Mouse (Mus musculus) hindbrain, postnatal 0 days (tissue): ENCODE results near the gene Hdgfl2. TPM values are rescaled to one million over a fixed set of nuclear protein-coding genes. Genes with fewer than 3 reads are reported as not detected.
"Not testable (repeated sequence)": the region's sequence is repeated elsewhere in the genome, so short reads cannot be mapped to it uniquely, and the experiment has no call there.

Experiments used
- ATAC-seq: fragments of 200-750 bp; cut with Nextera tagmentation; 2 replicates; pipeline ENCODE4 v1.8.0; 2017; ENCODE audit warnings: mild to moderate bottlenecking, moderate TSS enrichment, moderate library complexity
- DNase-seq: peaks from one replicate; pipeline ENCODE4 v3.0.0-alpha.2; 2015; ENCODE audit warnings: low spot score
- H3K27ac ChIP-seq: fragments of 300-500 bp; sonication (generic); 2 replicates; pipeline ENCODE4 v1.5.1; 2014; ENCODE audit warnings: mild to moderate bottlenecking
- H3K27me3 ChIP-seq: fragments of 300-500 bp; sonication (generic); 2 replicates; pipeline ENCODE4 v1.6.1; 2014; ENCODE audit warnings: low read length, mixed read lengths; ENCODE audit not compliant: insufficient read depth
- H3K36me3 ChIP-seq: fragments of 300-500 bp; sonication (generic); 2 replicates; pipeline ENCODE4 v1.6.1; 2014; ENCODE audit warnings: low read length, mixed read lengths; ENCODE audit not compliant: insufficient read depth
- H3K4me1 ChIP-seq: fragments of 300-500 bp; sonication (generic); 2 replicates; pipeline ENCODE4 v1.6.1; 2014; ENCODE audit warnings: antibody characterized with exemption, low read length, mixed read lengths; ENCODE audit not compliant: insufficient read depth
- H3K4me2 ChIP-seq: fragments of 300-500 bp; sonication (generic); 2 replicates; pipeline ENCODE4 v1.6.1; 2014; ENCODE audit warnings: low read depth, mild to moderate bottlenecking, low read length, moderate library complexity, mixed read lengths
- H3K4me3 ChIP-seq: fragments of 300-500 bp; sonication (generic); 2 replicates; pipeline ENCODE4 v1.5.1; 2014; ENCODE audit warnings: low read length
- H3K9ac ChIP-seq: fragments of 300-500 bp; sonication (generic); replicated peaks from 2 replicates; pipeline ENCODE4 v1.6.1; 2014; ENCODE audit warnings: mild to moderate bottlenecking, low read length, moderate library complexity, mixed read lengths
- H3K9me3 ChIP-seq: fragments of 300-500 bp; sonication (generic); 2 replicates; pipeline ENCODE4 v1.6.1; 2016; ENCODE audit warnings: low read length, mixed read lengths
- CTCF ChIP-seq: IDR thresholded peaks from 2 replicates; pipeline ENCODE4 v1.5.1; 2016; ENCODE audit warnings: antibody characterized with exemption, control low read depth, low read depth
- WGBS: fragments of 180-500 bp; shearing (Covaris S2); extraction: QIAGEN DNeasy Blood & Tissue Kit; methylation state at CpG from one replicate; pipeline ENCODE4 v1.1.7; 2014; 5-methylcytosine and 5-hydroxymethylcytosine counted together
- polyA plus RNA-seq: library from polyadenylated mRNA; unstranded; fragments of >200 nt; fragmentation: Nextera tagmentation; extraction: Ambion mirVana; gene quantifications from 2 replicates; pipeline ENCODE4 v1.2.1, GENCODE M21; 2015
- total RNA-seq: library from RNA; depleted of rRNA; stranded (reverse); fragments of >200 nt; gene quantifications from 2 replicates; pipeline ENCODE4 v1.2.3, GENCODE M21; 2014

The Hdgfl2 gene
- total and polyA plus RNA-seq, 2 experiments from 2014 or later, result 70.0 to 109 TPM

GRCm38 (mm10) chr17:56102927-56103326 is 23.5 kb downstream of the Hdgfl2 start:
- H3K9me3 ChIP-seq, result no peaks in the 10 kb centered on the region
- peaks cover 47% of the 10 kb centered on the region for H3K36me3 ChIP-seq
- no peak overlapping the region for H3K4me2 ChIP-seq
- TF ChIP-seq CTCF, result no peak
- 96% methylated on average over 9 of the region's 9 CpGs for WGBS
- H3K27me3 ChIP-seq, result no peaks in the 10 kb centered on the region
- H3K4me1 ChIP-seq, result no peaks in the 10 kb centered on the region
- no peak overlapping the region for H3K4me3 ChIP-seq
- no peak overlapping the region for H3K9ac ChIP-seq
- ATAC-seq (no peak), DNase-seq (no peak)
- H3K27ac ChIP-seq, result no peak overlapping the region

GRCm38 (mm10) chr17:56103465-56104285 is 24.2 kb downstream of the Hdgfl2 start:
- no peak for TF ChIP-seq CTCF
- no peak overlapping the region for H3K4me3 ChIP-seq
- DNase-seq, result no peak
- no peak for ATAC-seq
- H3K9me3 ChIP-seq, result no peaks in the 10 kb centered on the region
- H3K36me3 ChIP-seq, result peaks cover 40% of the 10 kb centered on the region
- H3K27ac ChIP-seq, result no peak overlapping the region
- no peaks in the 10 kb centered on the region for H3K27me3 ChIP-seq
- H3K9ac ChIP-seq, result no peak overlapping the region
- no peaks in the 10 kb centered on the region for H3K4me1 ChIP-seq
- H3K4me2 ChIP-seq, result no peak overlapping the region
- WGBS, result 94% methylated on average over 8 of the region's 8 CpGs

GRCm38 (mm10) chr17:56104821-56105220 is 25.4 kb downstream of the Hdgfl2 start:
- not testable (repeated sequence) for H3K9me3 ChIP-seq, H3K4me3 ChIP-seq, H3K4me2 ChIP-seq, H3K27me3 ChIP-seq, DNase-seq, H3K27ac ChIP-seq, H3K9ac ChIP-seq, H3K4me1 ChIP-seq, ATAC-seq
- H3K36me3 ChIP-seq, result peaks cover 33% of the 10 kb centered on the region
- WGBS, result 100% methylated on average over 2 of the region's 5 CpGs

GRCm38 (mm10) chr17:56106436-56106835 is 27.0 kb downstream of the Hdgfl2 start:
- H3K27me3 ChIP-seq, H3K27ac ChIP-seq, H3K4me1 ChIP-seq, H3K9me3 ChIP-seq, H3K9ac ChIP-seq, DNase-seq, H3K4me3 ChIP-seq, ATAC-seq, H3K4me2 ChIP-seq: not testable (repeated sequence)
- 98% methylated on average over 4 of the region's 4 CpGs for WGBS
- H3K36me3 ChIP-seq, result peaks cover 17% of the 10 kb centered on the region

- DNase-seq (no peak), ATAC-seq (no peak)
- Histone ChIP-seq H3K36me3 (peaks cover 11% of the 10 kb centered on the region; the same call in 1 of the 2 replicates), H3K9me3 (no peaks in the 10 kb centered on the region), H3K9ac (no peak overlapping the region), H3K27ac (no peak overlapping the region), H3K4me2 (no peak overlapping the region), H3K27me3 (no peaks in the 10 kb centered on the region), H3K4me1 (no peaks in the 10 kb centered on the region), H3K4me3 (no peak overlapping the region)
- WGBS, result 81% methylated on average over 4 of the region's 4 CpGs
- TF ChIP-seq CTCF, result no peak
These were observed 27.5 kb downstream of the Hdgfl2 start for GRCm38 (mm10) chr17:56106981-56107380.

- Histone ChIP-seq H3K36me3 (peaks cover 4% of the 10 kb centered on the region; the same call in 1 of the 2 replicates), H3K9me3 (no peaks in the 10 kb centered on the region), H3K27me3 (no peaks in the 10 kb centered on the region), H3K9ac (no peak overlapping the region), H3K27ac (no peak overlapping the region), H3K4me1 (no peaks in the 10 kb centered on the region), H3K4me3 (no peak overlapping the region), H3K4me2 (no peak overlapping the region)
- WGBS, result 79% methylated on average over 2 of the region's 2 CpGs
- no peak for ATAC-seq
- TF ChIP-seq CTCF, result no peak
- no peak for DNase-seq
These were observed 28.3 kb downstream of the Hdgfl2 start for GRCm38 (mm10) chr17:56107736-56108135.

- ATAC-seq (peak; percentile 39), DNase-seq (no peak)
These were observed 29.1 kb downstream of the Hdgfl2 start for GRCm38 (mm10) chr17:56108334-56109044.

More at GRCm38 (mm10) chr17:56108334-56109044, 29.1 kb downstream of the Hdgfl2 start:
- Histone ChIP-seq H3K4me2 (no peak overlapping the region), H3K4me1 (no peaks in the 10 kb centered on the region), H3K36me3 (no peaks in the 10 kb centered on the region; the same call in 1 of the 2 replicates), H3K27ac (no peak overlapping the region), H3K9ac (no peak overlapping the region), H3K27me3 (no peaks in the 10 kb centered on the region), H3K9me3 (no peaks in the 10 kb centered on the region), H3K4me3 (no peak overlapping the region)
- TF ChIP-seq CTCF, result no peak
- WGBS, result 76% methylated on average over 6 of the region's 6 CpGs
